Mouse (Mus musculus) embryo, embryonic 11.5 days (tissue): ENCODE data around the gene Tox2.

Experiments
- DNase-seq: peaks from one replicate; pipeline ENCODE4 v3.0.0-alpha.2; 2012; ENCODE audit warnings: low read depth, low spot score

Gene Tox2

GRCm38 (mm10) chr2:163254228-163254627, 51.3 kb downstream of the Tox2 start:
- DNase-seq = no peak

- DNase-seq = no peak
These were observed 53.8 kb downstream of the Tox2 start for GRCm38 (mm10) chr2:163256765-163257164.

- no peak for DNase-seq
These were observed 58.6 kb downstream of the Tox2 start for GRCm38 (mm10) chr2:163261362-163262054.

- DNase-seq = no peak
These were observed 59.1 kb downstream of the Tox2 start for GRCm38 (mm10) chr2:163262055-163262420.

GRCm38 (mm10) chr2:163267097-163267496, 64.2 kb downstream of the Tox2 start:
- no peak for DNase-seq

- no peak for DNase-seq
These were observed 68.9 kb downstream of the Tox2 start for GRCm38 (mm10) chr2:163271581-163272492.

GRCm38 (mm10) chr2:163273815-163274214, 70.9 kb downstream of the Tox2 start:
- no peak for DNase-seq

- DNase-seq = no peak
These were observed 73.1 kb downstream of the Tox2 start for GRCm38 (mm10) chr2:163275986-163276385.

- no peak for DNase-seq
These were observed 75.1 kb downstream of the Tox2 start for GRCm38 (mm10) chr2:163277979-163278378.

- no peak for DNase-seq
These were observed 77.9 kb downstream of the Tox2 start for GRCm38 (mm10) chr2:163280636-163281322.

GRCm38 (mm10) chr2:163284856-163285255, 81.9 kb downstream of the Tox2 start:
- DNase-seq = no peak

GRCm38 (mm10) chr2:163285335-163285734, 82.4 kb downstream of the Tox2 start:
- no peak for DNase-seq

GRCm38 (mm10) chr2:163285762-163286161, 82.8 kb downstream of the Tox2 start:
- DNase-seq = no peak

GRCm38 (mm10) chr2:163288881-163289379, 86.0 kb downstream of the Tox2 start:
- DNase-seq = peak; percentile 65

GRCm38 (mm10) chr2:163296999-163297630, 94.2 kb downstream of the Tox2 start:
- no peak for DNase-seq

GRCm38 (mm10) chr2:163300069-163301060, 97.4 kb downstream of the Tox2 start:
- no peak for DNase-seq

- no peak for DNase-seq
These were observed 98.7 kb downstream of the Tox2 start for GRCm38 (mm10) chr2:163301641-163302040.

- no peak for DNase-seq
These were observed 100.1 kb downstream of the Tox2 start for GRCm38 (mm10) chr2:163303037-163303436.

- DNase-seq = no peak
These were observed 106.5 kb downstream of the Tox2 start for GRCm38 (mm10) chr2:163309376-163309775.

GRCm38 (mm10) chr2:163310163-163310688, 107.3 kb downstream of the Tox2 start:
- no peak for DNase-seq
